Mouse (Mus musculus) lung, postnatal 14 days (tissue): ENCODE results near the gene Mrps18c.

Experiments used
- DNase-seq: peaks from one replicate; pipeline ENCODE4 v3.0.0; 2021

The Mrps18c gene

DNA sequence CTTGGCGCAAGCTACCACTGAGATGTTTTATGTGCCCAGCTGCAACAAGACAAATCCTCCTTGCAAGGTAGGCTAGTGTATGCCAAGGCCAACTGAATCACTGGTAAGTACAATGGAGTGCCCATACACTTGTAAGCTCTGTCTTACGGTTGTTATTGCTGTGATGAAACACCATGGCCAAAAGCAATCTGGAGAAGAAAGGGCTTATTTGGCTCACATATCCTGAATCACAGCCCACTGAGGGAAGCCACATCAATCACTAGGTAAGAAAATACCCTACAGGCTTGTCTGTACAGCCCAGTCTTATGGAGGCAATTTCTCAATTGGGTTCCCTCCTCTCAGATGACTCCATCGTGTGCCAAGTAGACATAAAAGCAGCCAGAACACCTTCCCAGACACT, 30.3 kb downstream of the Mrps18c start:
- no peak for DNase-seq

DNA sequence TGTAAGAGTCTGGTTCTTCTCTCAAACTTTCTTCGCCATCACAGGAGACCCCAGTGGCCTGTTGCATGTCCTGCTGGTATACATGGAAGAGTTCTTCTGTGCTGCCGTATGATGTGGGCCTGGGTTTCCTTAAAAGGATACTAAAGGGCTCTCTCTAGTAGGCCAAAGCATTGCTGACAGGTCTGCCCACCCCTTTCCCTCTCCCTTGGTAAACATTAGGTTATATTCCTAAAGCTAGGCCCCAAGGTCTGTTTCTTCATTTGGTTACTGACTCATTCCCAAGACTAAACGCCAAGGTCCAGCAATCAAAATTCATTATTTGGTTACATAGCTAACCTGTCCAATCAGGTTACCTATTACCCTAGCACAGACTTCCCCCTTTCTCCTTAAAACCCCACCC, 34.3 kb downstream of the Mrps18c start:
- DNase-seq: no peak

DNA sequence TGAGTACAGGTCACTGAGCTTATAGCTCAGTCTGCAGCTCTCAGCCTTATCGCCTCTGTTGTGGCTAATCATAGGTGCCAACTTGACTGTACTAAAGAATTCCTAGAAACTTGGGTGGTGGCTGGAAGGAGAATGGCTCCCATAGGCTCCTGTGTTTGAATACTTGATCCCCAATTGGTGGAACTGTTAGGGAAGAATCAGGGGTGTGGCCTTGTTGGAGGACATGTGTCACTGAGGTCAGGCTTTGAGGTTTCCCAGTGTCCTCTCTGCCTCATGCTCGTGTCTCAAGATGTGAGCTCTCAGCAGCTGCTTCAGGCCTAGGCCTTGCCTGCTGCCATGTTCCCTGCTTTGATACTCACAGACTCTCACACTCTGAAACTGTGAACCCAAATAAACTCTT, 35.4 kb downstream of the Mrps18c start:
- no peak for DNase-seq

- no peak for DNase-seq
These were observed 37.6 kb downstream of the Mrps18c start for GRCm38 (mm10) chr5:100835862-100836538.

DNA sequence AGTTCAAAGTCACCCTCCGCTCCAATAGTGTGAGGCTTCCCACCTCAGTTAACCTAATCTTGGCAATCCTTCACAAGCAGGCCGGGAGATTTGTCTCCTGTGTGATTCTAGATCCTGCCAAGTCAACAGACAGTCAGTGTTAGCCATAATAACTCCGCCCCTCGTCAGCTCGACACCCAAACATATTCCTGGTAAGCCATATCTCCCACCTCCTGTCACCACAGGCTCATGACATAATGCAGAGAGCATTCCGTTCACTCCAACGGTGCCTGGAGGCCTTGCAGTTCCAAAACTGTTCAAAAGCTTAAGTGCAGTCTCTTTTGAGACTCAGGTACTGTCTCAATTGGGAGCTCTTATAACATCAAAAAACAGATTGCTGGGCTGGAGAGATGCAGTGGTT, 39.5 kb downstream of the Mrps18c start:
- DNase-seq: no peak

- DNase-seq: no peak
These were observed 46.1 kb downstream of the Mrps18c start for GRCm38 (mm10) chr5:100844485-100844884.

DNA sequence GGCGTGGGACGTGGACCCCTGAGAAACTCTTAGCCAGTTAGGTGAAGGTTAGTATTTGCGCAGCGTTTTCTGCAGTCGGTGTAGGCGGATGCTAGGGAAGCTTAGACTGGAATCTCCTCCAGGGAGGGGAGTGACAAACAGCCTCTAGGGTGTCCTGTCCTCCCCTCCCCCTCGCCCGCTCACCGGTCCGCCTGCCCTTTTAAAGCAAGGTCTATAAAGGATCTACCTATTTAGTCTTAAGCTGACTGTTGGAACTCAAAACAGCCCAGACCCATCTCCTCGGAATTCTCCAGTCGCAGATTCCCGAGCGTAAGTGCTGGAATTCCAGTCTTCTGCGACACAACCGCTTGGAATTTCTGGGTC, 47.0 kb downstream of the Mrps18c start, which contains the start of gene Gpat3:
TSS of gene Gpat3 (plus strand) at position 229 of the 363 bp plus-strand sequence.
- peak; percentile 18 for DNase-seq

DNA sequence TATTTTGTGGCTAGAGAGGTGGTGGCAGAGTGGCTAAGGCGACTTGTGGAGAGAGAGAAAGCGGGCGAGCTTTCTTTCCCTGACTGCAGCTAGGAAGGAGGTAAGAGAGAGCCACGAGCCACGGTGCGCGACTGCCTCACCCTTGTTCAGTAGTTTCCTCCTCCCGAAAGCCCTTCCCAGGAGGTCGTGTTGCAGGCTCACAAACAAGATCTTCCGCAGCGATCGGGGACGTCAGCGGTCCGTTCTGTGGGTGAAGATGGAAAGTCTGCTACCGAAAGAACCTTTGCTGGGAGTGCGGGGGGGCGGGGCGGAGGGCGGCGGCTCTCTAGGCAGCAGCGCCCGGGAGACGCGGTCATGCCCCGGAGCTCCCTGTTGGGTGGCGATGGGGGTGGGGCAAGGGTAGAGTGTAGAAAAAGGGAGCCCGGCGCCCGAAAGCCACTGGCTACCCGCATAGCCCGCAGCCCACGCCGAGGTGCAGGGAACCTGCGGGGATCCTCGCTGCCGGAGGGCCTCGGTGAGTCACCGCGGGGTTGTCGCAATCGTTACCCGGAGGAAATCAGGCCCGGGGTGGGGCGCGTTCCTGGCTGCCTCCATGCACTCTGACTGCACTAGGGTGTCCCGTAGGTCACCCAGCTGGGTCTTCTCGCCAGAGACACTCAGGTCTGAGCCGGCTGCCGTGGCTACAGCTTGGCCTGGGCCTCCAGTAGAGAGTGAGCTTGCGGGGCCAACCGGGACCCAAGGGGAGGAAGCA, 47.6 kb downstream of the Mrps18c start:
- peak; percentile 75 for DNase-seq

GRCm38 (mm10) chr5:100846599-100846920, 48.1 kb downstream of the Mrps18c start:
- DNase-seq: no peak

DNA sequence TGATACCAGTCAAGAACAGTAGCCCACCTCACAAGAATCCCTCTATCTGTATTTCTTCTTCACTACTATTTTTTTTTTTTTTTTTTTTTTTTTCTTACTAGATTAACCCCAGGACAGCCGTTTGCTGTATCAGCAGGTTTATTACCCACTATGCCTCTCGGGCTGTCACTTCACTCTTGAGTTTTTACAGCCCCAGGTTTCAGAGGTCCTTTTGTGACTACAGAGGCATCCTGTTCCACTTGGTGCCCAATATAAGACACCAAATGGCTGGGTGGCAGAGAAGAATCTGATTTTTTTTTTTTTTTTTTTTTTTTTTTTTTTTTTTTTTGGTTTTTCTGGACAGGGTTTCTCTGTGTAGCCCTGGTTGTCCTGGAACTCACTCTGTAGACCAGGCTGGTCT, 48.7 kb downstream of the Mrps18c start:
- no peak for DNase-seq

GRCm38 (mm10) chr5:100853963-100854362, 55.5 kb downstream of the Mrps18c start:
- DNase-seq: no peak
